Mouse (Mus musculus) T-cell, adult 2 months (primary cell): Measurements from ENCODE around the gene Krit1.
A peak's percentile ranks its signal among the peaks of the same experiment; 100 is the strongest.
"Not testable (repeated sequence)": the region's sequence is repeated elsewhere in the genome, so short reads cannot be mapped to it uniquely, and the experiment has no call there.

Experiments used
- DNase-seq: peaks from one replicate; pipeline ENCODE4 v3.0.0; 2022; ENCODE audit warnings: low spot score

Gene Krit1

DNA sequence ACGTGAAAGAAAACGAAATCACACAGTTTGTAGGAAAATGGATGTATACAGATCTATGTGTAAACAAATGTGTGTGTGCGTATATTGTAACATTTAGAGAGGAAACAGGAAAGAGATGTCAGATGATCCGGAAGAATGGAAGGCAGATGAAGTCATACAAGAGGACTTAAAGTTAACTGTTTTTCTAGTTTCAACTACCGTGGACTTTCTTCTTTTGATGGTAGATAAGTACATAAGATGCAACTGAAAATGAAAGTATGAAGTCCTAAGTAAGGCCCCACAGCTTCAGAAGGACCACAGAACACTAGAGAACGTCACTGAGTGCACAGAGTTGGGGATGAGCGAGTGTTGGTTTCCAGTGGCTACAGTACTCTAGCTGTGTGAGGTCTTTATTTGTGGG lies 83.9 kb downstream of the Krit1 start:
- DNase-seq, result peak; percentile 2

DNA sequence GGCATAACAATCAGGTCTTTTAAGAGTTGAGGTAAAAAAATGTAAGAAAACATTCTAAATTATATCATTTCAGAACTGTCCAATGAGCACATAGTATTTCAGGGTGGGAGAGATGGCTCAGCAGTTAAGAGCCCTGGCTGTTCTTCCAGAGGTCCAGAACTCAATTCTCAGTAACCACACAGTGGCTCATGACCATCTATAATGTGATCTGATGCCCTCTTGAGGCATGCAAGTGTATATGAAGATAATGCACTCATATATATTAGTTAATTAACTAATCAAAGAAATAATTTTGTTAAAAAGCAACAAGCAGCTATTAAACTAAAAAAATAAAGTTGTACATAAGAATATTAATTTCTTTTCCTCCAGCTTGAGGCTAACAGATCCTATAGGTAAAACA lies 86.2 kb downstream of the Krit1 start:
- no peak for DNase-seq

DNA sequence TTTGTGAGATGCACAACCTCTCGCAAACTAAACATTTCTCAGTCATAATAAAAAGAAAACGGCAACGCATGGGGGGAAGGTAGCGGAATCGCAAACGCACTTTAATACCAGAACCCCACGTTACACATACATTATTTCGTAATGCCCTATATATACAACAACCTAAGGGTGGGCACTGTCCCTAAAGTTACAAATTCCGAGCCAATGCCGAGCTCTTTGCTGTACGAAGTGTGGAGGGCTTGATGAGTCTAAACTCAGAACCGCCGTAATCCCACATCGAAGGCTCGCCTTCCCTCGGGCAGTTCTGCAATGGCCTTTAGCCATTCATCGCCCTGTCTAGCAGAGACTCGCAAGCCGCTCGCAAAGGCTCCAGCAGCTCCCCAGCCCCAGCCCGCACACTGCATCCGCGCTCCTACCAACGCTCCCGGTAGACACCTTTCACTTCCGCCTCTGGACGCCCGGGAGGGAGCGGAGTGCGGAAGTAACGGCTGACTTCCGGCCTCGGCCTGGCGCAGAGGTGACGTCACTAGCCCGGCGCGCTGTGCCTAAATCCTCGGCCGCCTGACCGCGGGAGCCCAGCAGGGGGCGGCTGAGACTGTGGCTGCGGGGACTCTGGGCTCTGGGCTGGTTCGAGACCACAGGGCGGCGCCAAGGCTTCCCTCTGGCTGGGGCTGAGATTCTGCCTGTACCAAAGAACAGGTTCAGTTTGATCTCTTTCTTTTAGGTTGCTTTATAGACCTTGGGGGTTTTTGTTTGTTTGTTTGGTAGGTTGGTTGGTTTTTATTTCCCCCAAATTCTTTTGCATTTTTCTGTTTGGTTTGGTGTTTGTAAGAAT lies 90.7 kb downstream of the Krit1 start, which contains the start of gene Mterf1a:
Mterf1a (minus strand) TSS at position 475 of the 835 bp plus-strand sequence.
- peak; percentile 57 for DNase-seq

DNA sequence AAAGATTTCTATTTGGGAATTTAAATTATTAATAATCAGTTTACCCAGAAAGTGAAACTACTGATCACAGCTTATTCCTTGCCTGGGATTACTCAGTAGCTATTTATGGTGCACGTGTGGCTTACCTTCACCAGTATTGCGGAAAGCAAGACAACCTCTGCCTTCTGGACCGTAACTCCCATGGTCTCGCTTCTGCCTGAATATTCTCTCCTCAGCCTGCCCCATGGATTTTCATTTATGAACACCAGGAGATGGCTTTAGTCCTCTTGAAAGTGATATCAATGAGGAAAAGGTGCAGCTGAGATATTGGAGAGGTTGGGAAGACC lies 91.3 kb downstream of the Krit1 start:
- not testable (repeated sequence) for DNase-seq
